Mouse (Mus musculus) thymus, adult 2 months (tissue): ENCODE measurements around the gene Fancl. TPM values are rescaled to one million over a fixed set of nuclear protein-coding genes. Genes with fewer than 3 reads are reported as not detected.

Experiments
- DNase-seq: peaks from one replicate; pipeline ENCODE4 v3.0.0; 2021
- H3K27ac ChIP-seq: fragments of 200-500 bp; 2 replicates; pipeline ENCODE4 v1.5.1; 2012; ENCODE audit warnings: low read length, control low read depth; ENCODE audit not compliant: control insufficient read depth, insufficient read depth
- H3K27me3 ChIP-seq: fragments of 200-500 bp; 2 replicates; pipeline ENCODE4 v1.6.1; 2012; ENCODE audit warnings: mild to moderate bottlenecking, low read length, moderate library complexity, mixed read lengths; ENCODE audit not compliant: control insufficient read depth, insufficient read depth
- H3K36me3 ChIP-seq: fragments of 200-500 bp; 2 replicates; pipeline ENCODE4 v1.6.1; 2012; ENCODE audit warnings: mild to moderate bottlenecking, low read length, moderate library complexity; ENCODE audit not compliant: control insufficient read depth, insufficient read depth
- H3K4me1 ChIP-seq: fragments of 200-500 bp; replicated peaks from 2 replicates; pipeline ENCODE4 v1.6.1; 2012; ENCODE audit warnings: low read length; ENCODE audit not compliant: control insufficient read depth, insufficient read depth
- H3K4me3 ChIP-seq: fragments of 200-500 bp; 2 replicates; pipeline ENCODE4 v1.5.1; 2012; ENCODE audit warnings: mild to moderate bottlenecking, low read length, control low read depth, moderate library complexity; ENCODE audit not compliant: control insufficient read depth, insufficient read depth
- CTCF ChIP-seq: fragments of 200-500 bp; IDR thresholded peaks from 2 replicates; pipeline ENCODE4 v1.5.1; 2012; ENCODE audit warnings: mild to moderate bottlenecking, control low read depth, low read length, moderate library complexity, borderline replicate concordance; ENCODE audit not compliant: control insufficient read depth, poor library complexity, insufficient read depth; ENCODE audit errors: extremely low read depth
- POLR2A ChIP-seq: fragments of 200-500 bp; IDR thresholded peaks from 2 replicates; pipeline ENCODE4 v1.6.1; 2012; ENCODE audit warnings: mild to moderate bottlenecking, low read length, control low read depth, moderate library complexity; ENCODE audit not compliant: control insufficient read depth, poor library complexity, insufficient read depth; ENCODE audit errors: extremely low read depth
- WGBS: fragments of 180-500 bp; shearing (Covaris S2); methylation state at CpG from one replicate; pipeline ENCODE4 v1.1.7; 2018; 5-methylcytosine and 5-hydroxymethylcytosine counted together
- polyA plus RNA-seq: library from polyadenylated mRNA; depleted of rRNA; stranded (reverse); fragments of >200 nt; gene quantifications from 2 replicates; pipeline ENCODE4 v1.2.3, GENCODE M21; 2012; rRNA removed

Gene Fancl
- polyA plus RNA-seq, 1 experiment: 4.0 TPM

DNA sequence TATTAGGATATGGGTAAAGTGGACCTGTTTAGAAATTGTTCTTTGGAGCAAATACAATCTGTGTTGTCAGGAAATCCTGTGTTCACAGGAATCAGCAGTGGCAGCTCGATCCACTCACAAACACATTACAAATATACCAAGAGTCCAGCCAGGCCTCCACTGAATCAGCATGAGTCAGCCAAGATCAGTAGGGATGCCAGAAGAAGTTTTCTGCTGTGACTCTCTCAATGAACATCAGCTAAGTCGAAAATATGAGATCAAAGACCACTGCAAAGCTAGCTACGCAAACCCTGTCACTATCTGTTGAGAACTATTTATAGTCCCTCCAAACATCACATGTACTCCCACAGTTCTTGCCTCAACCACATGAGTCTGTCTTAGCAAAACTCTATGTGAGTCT is 133.1 kb downstream of the Fancl start:
- Histone ChIP-seq H3K4me1 (no peaks in the 10 kb centered on the region), H3K36me3 (no peaks in the 10 kb centered on the region), H3K4me3 (no peak overlapping the region), H3K27me3 (no peaks in the 10 kb centered on the region), H3K27ac (no peak overlapping the region)
- TF ChIP-seq CTCF: no peak
- TF ChIP-seq POLR2A: no peak
- 82% methylated on average over 3 of the region's 3 CpGs for WGBS
- DNase-seq: no peak

Other genes with a start within 250 kb of the Fancl start
- 0.23 TPM in 1 of 2 replicates, not detected in the other for gene 5730522E02Rik, start 175.4 kb upstream of the Fancl start, polyA plus RNA-seq
- not detected in 2 replicates for gene Gm6899, start 207.1 kb downstream of the Fancl start, polyA plus RNA-seq
- 2.9 and 4.6 TPM in 2 replicates for gene Vrk2, start 207.9 kb downstream of the Fancl start, polyA plus RNA-seq